Mouse (Mus musculus) stomach, embryonic 15.5 days (tissue): Measurements from ENCODE around the gene D630003M21Rik. TPM values are rescaled to one million over a fixed set of nuclear protein-coding genes. Genes with fewer than 3 reads are reported as not detected.

Source experiments
- ATAC-seq: fragments of 200-750 bp; cut with Nextera tagmentation; 2 replicates; pipeline ENCODE4 v1.8.0; 2017; ENCODE audit warnings: low read depth, moderate number of reproducible peaks, moderate TSS enrichment; ENCODE audit not compliant: insufficient read depth, low FRiP score
- H3K27ac ChIP-seq: fragments of 300-500 bp; sonication (generic); 2 replicates; pipeline ENCODE4 v1.5.1; 2015; ENCODE audit warnings: mild to moderate bottlenecking, inconsistent platforms
- H3K27me3 ChIP-seq: fragments of 300-500 bp; sonication (generic); replicated peaks from 2 replicates; pipeline ENCODE4 v1.6.1; 2015; ENCODE audit warnings: inconsistent platforms
- H3K36me3 ChIP-seq: fragments of 300-500 bp; sonication (generic); 2 replicates; pipeline ENCODE4 v1.6.1; 2015; ENCODE audit warnings: inconsistent platforms
- H3K4me1 ChIP-seq: fragments of 300-500 bp; sonication (generic); 2 replicates; pipeline ENCODE4 v1.6.1; 2015; ENCODE audit warnings: inconsistent platforms
- H3K4me2 ChIP-seq: fragments of 300-500 bp; sonication (generic); 2 replicates; pipeline ENCODE4 v1.6.1; 2015; ENCODE audit warnings: mild to moderate bottlenecking, inconsistent platforms
- H3K4me3 ChIP-seq: fragments of 300-500 bp; sonication (generic); replicated peaks from 2 replicates; pipeline ENCODE4 v1.5.1; 2015; ENCODE audit warnings: inconsistent platforms
- H3K9ac ChIP-seq: fragments of 300-500 bp; sonication (generic); 2 replicates; pipeline ENCODE4 v1.6.1; 2015; ENCODE audit warnings: inconsistent platforms
- H3K9me3 ChIP-seq: fragments of 300-500 bp; sonication (generic); 2 replicates; pipeline ENCODE4 v1.6.1; 2016; ENCODE audit warnings: inconsistent platforms
- WGBS: fragments of 180-500 bp; shearing (Covaris S2); methylation state at CpG from one replicate; pipeline ENCODE4 v1.1.7; 2015; 5-methylcytosine and 5-hydroxymethylcytosine counted together
- polyA plus RNA-seq: library from polyadenylated mRNA; unstranded; fragments of >200 nt; fragmentation: Nextera tagmentation; extraction: Ambion mirVana; gene quantifications from 2 replicates; pipeline ENCODE4 v1.2.1, GENCODE M21; 2015

D630003M21Rik gene
- 3.8 TPM in 2 replicates for polyA plus RNA-seq

GRCm38 (mm10) chr2:158228670-158229502, at the start of gene D630003M21Rik:
Gene D630003M21Rik, minus strand, starts transcription at chr2:158229222.
- H3K4me3 ChIP-seq: peak within 1 kb of the TSS; percentile 39
- H3K4me2 ChIP-seq: peak within 1 kb of the TSS; percentile 69
- H3K9me3 ChIP-seq: no peaks in the 10 kb centered on the region
- peaks cover 23% of the 10 kb centered on the region for H3K4me1 ChIP-seq
- peak; percentile 63 for ATAC-seq
- WGBS: under 1% methylated on average over 50 of the region's 55 CpGs
- no peaks in the 10 kb centered on the region for H3K36me3 ChIP-seq
- no peak within 1 kb of the TSS for H3K27ac ChIP-seq
- H3K9ac ChIP-seq: no peak within 1 kb of the TSS
- H3K27me3 ChIP-seq: 0 out of 2 replicates have a peak, but pooled peaks cover 4% of the 10 kb centered on the region

- Histone ChIP-seq H3K36me3 (no peaks in the 10 kb centered on the region), H3K9ac (no peak overlapping the region), H3K4me1 (no peaks in the 10 kb centered on the region), H3K4me2 (no peak overlapping the region), H3K27ac (no peak overlapping the region), H3K9me3 (no peaks in the 10 kb centered on the region), H3K4me3 (no peak overlapping the region), H3K27me3 (no peaks in the 10 kb centered on the region)
- WGBS: 86% methylated on average over 4 of the region's 4 CpGs
- ATAC-seq: no peak
Observed at GRCm38 (mm10) chr2:158276878-158277277, 47.9 kb upstream of the D630003M21Rik start.

GRCm38 (mm10) chr2:158276451-158276850, 47.4 kb upstream of the D630003M21Rik start:
- Histone ChIP-seq H3K9me3 (no peaks in the 10 kb centered on the region), H3K4me2 (no peak overlapping the region), H3K27ac (no peak overlapping the region), H3K27me3 (no peaks in the 10 kb centered on the region), H3K36me3 (no peaks in the 10 kb centered on the region), H3K4me1 (no peaks in the 10 kb centered on the region), H3K9ac (no peak overlapping the region), H3K4me3 (no peak overlapping the region)
- ATAC-seq: no peak
- 63% methylated on average over 6 of the region's 6 CpGs for WGBS

- no peaks in the 10 kb centered on the region for H3K4me1 ChIP-seq
- 60% methylated on average over 4 of the region's 4 CpGs for WGBS
- no peak for ATAC-seq
Observed at GRCm38 (mm10) chr2:158275811-158276210, 46.8 kb upstream of the D630003M21Rik start.

GRCm38 (mm10) chr2:158275349-158275748, 46.3 kb upstream of the D630003M21Rik start:
- Histone ChIP-seq H3K9ac (no peak overlapping the region), H3K9me3 (no peaks in the 10 kb centered on the region), H3K27me3 (no peaks in the 10 kb centered on the region), H3K4me2 (no peak overlapping the region), H3K27ac (no peak overlapping the region), H3K4me1 (no peaks in the 10 kb centered on the region), H3K36me3 (no peaks in the 10 kb centered on the region), H3K4me3 (no peak overlapping the region)
- WGBS: 88% methylated on average over 3 of the region's 3 CpGs
- ATAC-seq: no peak

More at GRCm38 (mm10) chr2:158275811-158276210, 46.8 kb upstream of the D630003M21Rik start:
- Histone ChIP-seq H3K36me3 (no peaks in the 10 kb centered on the region), H3K27me3 (no peaks in the 10 kb centered on the region), H3K9me3 (no peaks in the 10 kb centered on the region), H3K4me2 (no peak overlapping the region), H3K4me3 (no peak overlapping the region), H3K27ac (no peak overlapping the region), H3K9ac (no peak overlapping the region)

GRCm38 (mm10) chr2:158273646-158274045, 44.6 kb upstream of the D630003M21Rik start:
- Histone ChIP-seq H3K4me3 (no peak overlapping the region), H3K27ac (no peak overlapping the region), H3K36me3 (no peaks in the 10 kb centered on the region), H3K9ac (no peak overlapping the region), H3K4me1 (no peaks in the 10 kb centered on the region), H3K27me3 (no peaks in the 10 kb centered on the region), H3K9me3 (no peaks in the 10 kb centered on the region), H3K4me2 (no peak overlapping the region)
- no peak for ATAC-seq
- WGBS: 8% methylated on average over 2 of the region's 2 CpGs

- WGBS: 84% methylated on average over 8 of the region's 8 CpGs
- Histone ChIP-seq H3K36me3 (no peaks in the 10 kb centered on the region), H3K4me2 (no peak overlapping the region), H3K4me1 (no peaks in the 10 kb centered on the region), H3K27ac (no peak overlapping the region), H3K27me3 (no peaks in the 10 kb centered on the region), H3K9ac (no peak overlapping the region), H3K4me3 (no peak overlapping the region), H3K9me3 (no peaks in the 10 kb centered on the region)
- ATAC-seq: no peak
Observed at GRCm38 (mm10) chr2:158270017-158270416, 41.0 kb upstream of the D630003M21Rik start.

GRCm38 (mm10) chr2:158264877-158265276, 35.9 kb upstream of the D630003M21Rik start:
- no peaks in the 10 kb centered on the region for H3K36me3 ChIP-seq
- H3K9me3 ChIP-seq: no peaks in the 10 kb centered on the region
- no peak overlapping the region for H3K4me3 ChIP-seq
- 78% methylated on average over 3 of the region's 3 CpGs for WGBS
- H3K27ac ChIP-seq: no peak overlapping the region
- H3K4me1 ChIP-seq: no peaks in the 10 kb centered on the region
- ATAC-seq: no peak
- H3K4me2 ChIP-seq: no peak overlapping the region
- H3K9ac ChIP-seq: no peak overlapping the region
- no peaks in the 10 kb centered on the region for H3K27me3 ChIP-seq

- H3K4me3 ChIP-seq: no peak overlapping the region
- no peak overlapping the region for H3K27ac ChIP-seq
- H3K9ac ChIP-seq: no peak overlapping the region
- WGBS: 72% methylated on average over 8 of the region's 8 CpGs
- H3K9me3 ChIP-seq: no peaks in the 10 kb centered on the region
- H3K4me1 ChIP-seq: peaks cover 16% of the 10 kb centered on the region; the same call in 1 of the 2 replicates
- no peak for ATAC-seq
- no peaks in the 10 kb centered on the region for H3K36me3 ChIP-seq
- H3K27me3 ChIP-seq: no peaks in the 10 kb centered on the region
- no peak overlapping the region for H3K4me2 ChIP-seq
Observed at GRCm38 (mm10) chr2:158259498-158259897, 30.5 kb upstream of the D630003M21Rik start.

GRCm38 (mm10) chr2:158258781-158259180, 29.8 kb upstream of the D630003M21Rik start:
- Histone ChIP-seq H3K4me3 (no peak overlapping the region), H3K27ac (no peak overlapping the region), H3K9me3 (no peaks in the 10 kb centered on the region), H3K36me3 (no peaks in the 10 kb centered on the region), H3K9ac (no peak overlapping the region), H3K4me2 (no peak overlapping the region), H3K27me3 (no peaks in the 10 kb centered on the region), H3K4me1 (peaks cover 16% of the 10 kb centered on the region; the same call in 1 of the 2 replicates)
- WGBS: 19% methylated on average over 12 of the region's 12 CpGs
- ATAC-seq: 0 out of 2 replicates have a peak, but pooled peaks have one; percentile 19

- H3K4me1 ChIP-seq: peaks cover 16% of the 10 kb centered on the region; the same call in 1 of the 2 replicates
- H3K36me3 ChIP-seq: no peaks in the 10 kb centered on the region
- peak within 1 kb of the TSS; percentile 38; the same call in 1 of the 2 replicates for H3K27ac ChIP-seq
- H3K4me2 ChIP-seq: peak within 1 kb of the TSS; percentile 32
- no peaks in the 10 kb centered on the region for H3K9me3 ChIP-seq
- 61% methylated on average over 18 of the region's 18 CpGs for WGBS
- H3K4me3 ChIP-seq: no peak within 1 kb of the TSS
- no peaks in the 10 kb centered on the region for H3K27me3 ChIP-seq
- no peak for ATAC-seq
- H3K9ac ChIP-seq: no peak within 1 kb of the TSS
Observed at GRCm38 (mm10) chr2:158258005-158258418, 29.0 kb upstream of the D630003M21Rik start, which contains the start of gene Bpi. Gene Bpi, plus strand, starts transcription at chr2:158258094.

- Histone ChIP-seq H3K9ac (no peak overlapping the region), H3K9me3 (no peaks in the 10 kb centered on the region), H3K4me3 (no peak overlapping the region), H3K4me2 (peak overlapping the region; percentile 32), H3K27me3 (no peaks in the 10 kb centered on the region), H3K4me1 (peaks cover 16% of the 10 kb centered on the region; the same call in 1 of the 2 replicates), H3K36me3 (no peaks in the 10 kb centered on the region), H3K27ac (peak overlapping the region; percentile 38; the same call in 1 of the 2 replicates)
- 6% methylated on average over 5 of the region's 5 CpGs for WGBS
- 0 out of 2 replicates have a peak, but pooled peaks have one; percentile 62 for ATAC-seq
Observed at GRCm38 (mm10) chr2:158256894-158257293, 27.9 kb upstream of the D630003M21Rik start.
